Mouse (Mus musculus): Measurements from ENCODE around the gene Odf3b. TPM values are rescaled to one million over a fixed set of nuclear protein-coding genes. Genes with fewer than 3 reads are reported as not detected.

Gene Odf3b
- polyA plus RNA-seq, 1 experiment from 2014 or later: 0.51 TPM

DNA sequence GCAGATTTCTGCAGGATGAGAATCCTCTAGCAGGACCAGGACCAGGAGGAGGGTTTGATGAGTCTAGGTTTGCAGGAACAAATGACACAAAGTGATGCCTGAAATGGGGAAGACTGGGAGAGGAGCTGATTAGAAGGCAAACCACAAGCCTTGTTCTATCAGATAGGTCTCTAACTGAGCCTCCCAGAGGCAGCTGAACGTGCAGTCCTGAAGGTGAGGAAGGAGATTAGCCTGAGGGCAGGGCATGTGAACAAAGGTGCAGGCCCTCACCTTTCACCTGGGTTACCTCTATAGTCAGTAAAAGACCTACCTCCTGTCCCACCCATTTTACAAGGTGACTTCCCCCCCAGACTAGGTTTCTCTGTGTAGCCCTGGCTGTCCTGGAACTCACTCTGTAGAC, 20.6 kb upstream of the Odf3b start:
- Histone ChIP-seq H3K4me1 (no peaks in the 10 kb centered on the region), H3K9me3 (no peaks in the 10 kb centered on the region), H3K27me3 (no peaks in the 10 kb centered on the region), H3K9ac (no peak overlapping the region), H3K4me3 (no peak overlapping the region), H3K4me2 (replicated peaks) (no peak overlapping the region), H3K27ac (no peak overlapping the region), H3K36me3 (no peaks in the 10 kb centered on the region)
- WGBS: 53% methylated on average over 1 of the region's 1 CpGs
- ATAC-seq (ENCODE audit: insufficient number of reproducible peaks, insufficient read depth, low FRiP score, low TSS enrichment): no peak

DNA sequence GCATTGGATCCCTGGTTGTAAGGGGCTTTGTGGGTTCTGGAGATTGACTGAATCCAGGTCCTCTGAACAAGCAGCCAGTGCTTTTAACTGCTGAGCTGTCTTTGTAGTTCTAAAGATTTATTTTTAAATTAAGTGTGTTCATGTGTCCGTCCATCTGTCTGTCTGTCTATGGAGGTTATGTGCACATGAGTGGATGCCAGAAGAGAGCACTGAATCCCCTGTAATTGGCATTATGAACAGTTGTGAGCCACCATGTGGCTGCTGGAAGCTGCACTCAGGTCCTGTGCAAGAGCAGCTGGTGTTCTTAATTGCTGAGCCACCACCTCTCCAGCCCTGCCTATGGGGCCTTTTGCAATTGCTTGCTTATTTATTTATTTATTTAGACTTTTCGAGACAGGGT, 19.1 kb upstream of the Odf3b start:
- Histone ChIP-seq H3K4me1 (no peaks in the 10 kb centered on the region), H3K9ac (no peak overlapping the region), H3K27me3 (no peaks in the 10 kb centered on the region), H3K4me3 (no peak overlapping the region), H3K4me2 (replicated peaks) (no peak overlapping the region), H3K36me3 (no peaks in the 10 kb centered on the region), H3K9me3 (no peaks in the 10 kb centered on the region), H3K27ac (no peak overlapping the region)
- ATAC-seq (ENCODE audit: insufficient number of reproducible peaks, insufficient read depth, low FRiP score, low TSS enrichment): no peak
- WGBS: 82% methylated on average over 2 of the region's 2 CpGs

DNA sequence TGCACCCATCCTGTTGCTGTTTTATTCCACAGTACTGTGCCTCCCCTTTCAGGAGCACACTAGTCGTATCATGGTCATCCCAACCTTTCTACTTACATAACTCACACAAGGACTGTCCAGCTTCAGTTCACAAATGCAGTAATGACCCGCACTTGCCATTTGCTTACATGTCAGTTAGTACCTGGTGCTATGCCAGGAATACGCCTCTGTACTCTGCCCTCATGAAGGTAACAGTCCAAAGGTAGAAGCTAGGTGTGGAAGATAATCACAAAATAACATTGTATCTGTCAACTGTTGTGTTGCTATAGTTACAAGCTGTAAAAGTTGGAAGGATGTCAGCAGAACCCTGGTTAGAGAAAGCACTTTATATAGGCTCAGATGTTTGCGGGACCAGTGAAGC, 17.8 kb upstream of the Odf3b start:
- 88% methylated on average over 4 of the region's 4 CpGs for WGBS
- H3K27ac ChIP-seq: no peak overlapping the region
- no peaks in the 10 kb centered on the region for H3K9me3 ChIP-seq
- no peak overlapping the region for H3K4me2 ChIP-seq (replicated peaks)
- no peak overlapping the region for H3K9ac ChIP-seq
- no peak overlapping the region for H3K4me3 ChIP-seq
- no peak for ATAC-seq (ENCODE audit: insufficient number of reproducible peaks, insufficient read depth, low FRiP score, low TSS enrichment)
- no peaks in the 10 kb centered on the region for H3K4me1 ChIP-seq
- no peaks in the 10 kb centered on the region for H3K27me3 ChIP-seq
- H3K36me3 ChIP-seq: no peaks in the 10 kb centered on the region

DNA sequence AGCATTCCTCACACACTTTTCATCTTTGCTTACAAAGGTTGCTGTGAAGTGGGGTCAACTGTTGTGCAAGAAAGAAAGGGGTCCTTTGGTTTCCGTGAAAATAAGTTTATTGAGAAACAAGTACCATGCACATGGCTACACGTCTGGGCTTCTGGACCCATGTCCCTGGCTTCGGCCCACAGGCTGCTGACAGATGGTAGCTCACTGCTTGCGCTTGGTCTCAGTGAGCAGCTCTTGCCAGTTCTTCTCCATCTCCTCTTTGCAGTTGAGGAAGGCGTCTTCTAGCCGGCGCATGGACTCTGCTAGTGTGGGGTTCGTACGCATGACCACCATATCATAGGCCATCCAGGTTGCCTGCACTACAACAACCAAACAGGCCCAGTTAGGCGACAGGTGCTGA, 11.0 kb upstream of the Odf3b start:
- 90% methylated on average over 10 of the region's 10 CpGs for WGBS

DNA sequence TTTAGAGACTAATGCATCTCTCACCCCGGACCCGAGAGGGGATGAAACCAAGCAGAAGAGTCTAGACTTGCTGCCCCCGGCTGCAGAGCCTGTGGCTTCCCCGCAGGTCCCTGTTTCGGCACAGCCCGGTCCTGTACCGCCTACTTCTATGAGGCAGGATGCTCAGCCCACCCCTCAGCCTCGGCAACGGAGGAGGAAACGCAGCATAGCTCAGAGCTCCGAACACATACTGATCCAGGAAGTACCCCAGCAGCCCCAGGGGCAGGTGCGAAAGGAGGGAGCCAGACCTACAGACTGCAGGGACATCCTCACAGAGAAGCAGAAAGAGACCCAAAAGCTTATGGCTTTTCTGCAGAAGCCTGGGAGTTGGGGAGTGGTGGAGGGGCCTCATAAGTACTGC, 8.0 kb upstream of the Odf3b start:
- Histone ChIP-seq H3K4me3 (no peak overlapping the region), H3K4me2 (replicated peaks) (no peak overlapping the region), H3K4me1 (no peaks in the 10 kb centered on the region), H3K36me3 (no peaks in the 10 kb centered on the region), H3K9me3 (no peaks in the 10 kb centered on the region), H3K27ac (no peak overlapping the region), H3K27me3 (peaks cover 5% of the 10 kb centered on the region), H3K9ac (no peak overlapping the region)
- 45% methylated on average over 12 of the region's 12 CpGs for WGBS
- no peak for ATAC-seq (ENCODE audit: insufficient number of reproducible peaks, insufficient read depth, low FRiP score, low TSS enrichment)

More for the DNA sequence above, 11.0 kb upstream of the Odf3b start:
- Histone ChIP-seq H3K4me1 (no peaks in the 10 kb centered on the region), H3K9me3 (no peaks in the 10 kb centered on the region), H3K4me2 (replicated peaks) (no peak overlapping the region), H3K4me3 (no peak overlapping the region), H3K9ac (no peak overlapping the region), H3K27me3 (no peaks in the 10 kb centered on the region; the same call in 1 of the 2 replicates), H3K36me3 (no peaks in the 10 kb centered on the region), H3K27ac (no peak overlapping the region)
- ATAC-seq (ENCODE audit: insufficient number of reproducible peaks, insufficient read depth, low FRiP score, low TSS enrichment): no peak

DNA sequence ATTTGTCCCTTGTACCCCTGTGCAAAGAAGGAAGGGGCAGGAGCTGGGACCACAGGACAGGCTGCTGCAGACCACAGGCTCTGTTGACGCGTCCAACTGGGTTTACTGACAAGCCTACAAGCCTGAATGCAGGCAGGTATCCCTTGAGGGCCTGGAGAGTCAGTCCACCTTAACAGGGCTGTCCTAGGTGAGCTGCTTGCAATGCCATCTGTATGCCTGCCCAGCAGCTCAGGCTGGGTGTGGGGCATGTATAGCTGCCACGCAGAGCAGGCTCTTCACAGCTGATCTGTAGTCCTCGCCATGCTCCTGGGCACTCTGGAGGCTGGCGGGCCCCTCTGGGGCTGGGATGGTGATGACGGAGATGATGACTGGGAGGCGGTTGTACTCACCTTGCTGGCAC, 5.5 kb upstream of the Odf3b start, which contains the start of gene Klhdc7b:
Klhdc7b (plus strand) TSS at position 301 of the 400 bp plus-strand sequence.
- Histone ChIP-seq H3K4me1 (no peaks in the 10 kb centered on the region), H3K9ac (no peak within 1 kb of the TSS), H3K4me2 (replicated peaks) (no peak within 1 kb of the TSS), H3K27me3 (peaks cover 14% of the 10 kb centered on the region), H3K4me3 (no peak within 1 kb of the TSS), H3K9me3 (no peaks in the 10 kb centered on the region), H3K36me3 (no peaks in the 10 kb centered on the region), H3K27ac (no peak within 1 kb of the TSS)
- 78% methylated on average over 7 of the region's 7 CpGs for WGBS
- peak; percentile 55; the same call in 1 of the 2 replicates for ATAC-seq (ENCODE audit: insufficient number of reproducible peaks, insufficient read depth, low FRiP score, low TSS enrichment)

DNA sequence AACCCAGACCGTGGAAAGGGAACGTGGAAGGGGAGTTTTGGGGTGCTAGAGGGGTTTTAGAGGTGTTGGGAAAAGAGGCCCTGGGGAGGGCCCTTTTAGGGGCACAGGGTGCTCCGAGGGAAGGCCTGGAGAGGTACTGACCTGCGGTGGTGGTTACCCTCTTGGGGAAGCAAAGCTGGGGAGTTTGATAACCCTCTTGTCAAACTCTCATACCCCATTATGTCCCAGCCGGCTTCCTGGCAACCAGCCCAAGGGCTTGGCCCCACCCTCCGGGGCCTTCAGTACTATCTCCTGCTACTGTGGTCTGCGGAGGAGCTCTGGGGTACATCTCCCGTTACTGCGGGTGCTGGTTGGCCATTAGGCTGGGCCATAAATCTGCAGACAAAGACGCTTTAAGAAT, 347 bp upstream of the Odf3b start:
- WGBS: 10% methylated on average over 10 of the region's 10 CpGs
- H3K9ac ChIP-seq: no peak overlapping the region
- H3K4me1 ChIP-seq: peaks cover 16% of the 10 kb centered on the region
- no peak for ATAC-seq (ENCODE audit: insufficient number of reproducible peaks, insufficient read depth, low FRiP score, low TSS enrichment)
- peak overlapping the region; percentile 30 for H3K4me3 ChIP-seq
- H3K27me3 ChIP-seq: peaks cover 52% of the 10 kb centered on the region
- peak overlapping the region; percentile 64 for H3K4me2 ChIP-seq (replicated peaks)
- H3K27ac ChIP-seq: no peak overlapping the region
- H3K36me3 ChIP-seq: no peaks in the 10 kb centered on the region
- H3K9me3 ChIP-seq: no peaks in the 10 kb centered on the region

DNA sequence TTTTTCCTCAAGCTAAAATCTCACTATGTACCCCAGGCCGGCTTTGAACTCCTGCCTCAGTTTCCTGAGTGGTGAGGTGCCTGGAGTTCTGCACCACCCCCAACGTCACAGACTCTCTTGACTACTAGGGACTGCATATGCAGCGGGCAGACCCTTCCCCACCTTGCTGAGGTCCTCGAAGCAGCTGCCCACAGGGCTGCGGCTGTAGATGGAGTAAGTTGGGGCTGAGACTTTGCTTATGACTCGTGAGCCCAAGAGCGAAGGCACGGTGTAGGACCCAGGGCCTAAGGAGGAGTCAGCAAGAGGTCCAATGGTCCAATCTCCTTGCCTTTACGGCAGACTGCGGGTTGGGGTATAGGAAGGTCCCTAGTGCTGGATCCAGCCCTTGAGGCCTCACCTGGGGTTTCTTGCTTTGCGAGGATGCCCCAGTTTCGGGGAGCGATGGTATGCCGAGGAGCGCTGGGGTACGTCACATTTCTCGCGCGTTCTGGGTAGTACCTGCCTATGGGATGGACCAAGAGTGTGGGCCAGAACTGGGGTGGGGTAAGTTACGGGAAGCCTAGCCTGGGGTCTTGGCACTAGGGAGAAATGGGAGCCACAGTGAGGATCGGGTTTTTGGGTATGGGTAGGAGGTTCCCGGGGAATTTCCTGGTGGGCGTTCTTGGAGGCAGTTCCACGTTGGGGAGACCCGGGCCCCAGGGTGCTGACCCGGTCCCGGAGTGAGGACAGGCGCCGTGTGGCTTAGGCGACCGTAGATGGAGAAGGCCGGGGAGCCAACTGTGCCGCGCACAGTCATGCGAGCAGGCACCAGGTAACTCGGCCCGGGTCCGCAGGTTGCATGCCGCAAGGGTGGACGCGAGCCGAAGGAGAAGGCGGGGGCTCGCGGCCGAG, 899 bp downstream of the Odf3b start:
- no peaks in the 10 kb centered on the region for H3K36me3 ChIP-seq
- H3K4me1 ChIP-seq: peaks cover 16% of the 10 kb centered on the region
- H3K4me3 ChIP-seq: peak overlapping the region; percentile 30
- WGBS: 10% methylated on average over 46 of the region's 46 CpGs
- H3K27me3 ChIP-seq: peaks cover 52% of the 10 kb centered on the region
- H3K27ac ChIP-seq: no peak overlapping the region
- H3K9ac ChIP-seq: 0 out of 2 replicates have a peak overlapping the region, but pooled peaks have one; percentile 16
- no peak for ATAC-seq (ENCODE audit: insufficient number of reproducible peaks, insufficient read depth, low FRiP score, low TSS enrichment)
- H3K4me2 ChIP-seq (replicated peaks): peak overlapping the region; percentile 64
- H3K9me3 ChIP-seq: no peaks in the 10 kb centered on the region

DNA sequence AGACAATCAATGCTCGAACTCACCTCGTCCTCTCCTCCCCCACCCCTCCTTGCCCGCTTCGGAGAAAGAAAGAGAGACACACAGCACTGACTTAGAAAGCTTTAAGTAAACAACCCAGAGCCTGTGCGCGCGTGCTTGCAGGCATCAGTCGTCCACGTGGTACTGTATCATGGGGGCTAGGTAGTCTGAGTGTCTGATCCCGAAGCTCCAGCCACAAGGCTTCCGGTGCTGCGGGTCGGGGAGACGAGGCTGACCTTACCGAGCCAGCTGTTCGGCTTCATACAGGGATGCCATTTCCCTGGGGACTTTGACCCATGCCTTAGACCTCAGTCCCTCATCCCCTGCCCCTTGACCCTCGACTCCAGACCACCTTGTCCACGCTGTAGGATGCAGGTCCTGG, 1.7 kb downstream of the Odf3b start:
- Histone ChIP-seq H3K9ac (no peak overlapping the region), H3K27me3 (peaks cover 47% of the 10 kb centered on the region), H3K4me1 (peaks cover 23% of the 10 kb centered on the region), H3K4me2 (replicated peaks) (peak overlapping the region; percentile 0; the same call in 1 of the 2 replicates), H3K27ac (no peak overlapping the region), H3K9me3 (no peaks in the 10 kb centered on the region), H3K4me3 (no peak overlapping the region), H3K36me3 (0 out of 2 replicates have a peak, but pooled peaks cover 4% of the 10 kb centered on the region)
- no peak for ATAC-seq (ENCODE audit: insufficient number of reproducible peaks, insufficient read depth, low FRiP score, low TSS enrichment)
- WGBS: 5% methylated on average over 18 of the region's 18 CpGs

DNA sequence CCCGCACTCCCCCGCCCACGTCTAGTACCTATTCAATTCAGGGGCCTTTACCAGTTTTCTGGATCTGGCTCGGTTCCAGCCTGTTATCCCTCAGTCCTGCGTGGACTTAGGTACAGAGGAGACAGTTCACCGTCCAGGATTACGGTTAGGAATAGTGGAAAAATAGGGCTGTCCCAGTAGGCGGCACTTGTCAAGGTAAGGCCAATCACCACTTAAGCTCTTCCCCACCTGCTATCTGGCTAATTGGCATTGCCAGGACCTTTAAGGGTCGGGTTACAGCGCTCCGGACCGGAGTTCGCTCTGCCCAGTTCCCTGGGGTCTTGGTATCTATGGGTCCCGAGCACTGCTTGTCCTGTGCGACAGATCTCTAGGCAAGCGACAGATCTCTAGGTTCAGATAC, 2.1 kb downstream of the Odf3b start, which contains the start of gene Tymp:
Tymp (minus strand) TSS at position 83 of the 400 bp plus-strand sequence.
- no peak for ATAC-seq (ENCODE audit: insufficient number of reproducible peaks, insufficient read depth, low FRiP score, low TSS enrichment)
- Histone ChIP-seq H3K9ac (no peak within 1 kb of the TSS), H3K4me1 (peaks cover 26% of the 10 kb centered on the region), H3K4me2 (replicated peaks) (peak within 1 kb of the TSS; percentile 0), H3K27me3 (peaks cover 45% of the 10 kb centered on the region), H3K36me3 (peaks cover 8% of the 10 kb centered on the region; the same call in 1 of the 2 replicates), H3K9me3 (no peaks in the 10 kb centered on the region), H3K4me3 (no peak within 1 kb of the TSS), H3K27ac (no peak within 1 kb of the TSS)
- 13% methylated on average over 16 of the region's 16 CpGs for WGBS

DNA sequence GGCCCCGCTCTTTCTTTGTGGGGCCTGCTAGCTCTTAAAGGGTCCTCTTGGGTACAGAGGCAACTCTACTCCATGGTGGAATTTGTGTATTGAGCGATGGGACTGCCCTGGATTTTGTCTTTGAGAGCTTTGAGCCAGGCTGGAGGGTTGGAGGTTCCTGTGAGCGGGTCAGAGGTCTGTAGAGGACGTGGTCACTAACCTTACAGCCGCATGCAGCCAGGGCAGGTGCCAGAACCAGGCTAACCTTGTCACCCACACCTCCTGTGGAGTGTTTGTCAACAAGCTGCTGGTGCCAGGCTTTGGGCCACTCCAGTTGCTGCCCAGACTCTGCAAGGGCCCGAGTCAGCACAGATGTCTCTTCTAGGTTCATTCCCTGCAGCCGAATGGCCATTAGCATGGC, 3.0 kb downstream of the Odf3b start:
- no peaks in the 10 kb centered on the region for H3K9me3 ChIP-seq
- no peak overlapping the region for H3K4me3 ChIP-seq
- H3K4me2 ChIP-seq (replicated peaks): no peak overlapping the region
- no peak overlapping the region for H3K9ac ChIP-seq
- no peak overlapping the region for H3K27ac ChIP-seq
- ATAC-seq (ENCODE audit: insufficient number of reproducible peaks, insufficient read depth, low FRiP score, low TSS enrichment): no peak
- WGBS: 82% methylated on average over 7 of the region's 7 CpGs
- peaks cover 44% of the 10 kb centered on the region for H3K27me3 ChIP-seq
- peaks cover 17% of the 10 kb centered on the region for H3K36me3 ChIP-seq
- peaks cover 26% of the 10 kb centered on the region for H3K4me1 ChIP-seq
